Mouse (Mus musculus): Measurements from ENCODE around the gene Aff3. TPM values are rescaled to one million over a fixed set of nuclear protein-coding genes. Genes with fewer than 3 reads are reported as not detected.

Aff3 gene
- total RNA-seq, 2 experiments from 2014 or later, result 3.7 to 4.6 TPM

- DNase-seq, result no peak
Observed at GRCm38 (mm10) chr1:38271312-38271711, 393.4 kb downstream of the Aff3 start.

- DNase-seq, result no peak
Observed at GRCm38 (mm10) chr1:38268246-38269042, 396.3 kb downstream of the Aff3 start.

- peak in 1 of 2 experiments; percentile 18 for DNase-seq
Observed at GRCm38 (mm10) chr1:38263251-38263650, 401.5 kb downstream of the Aff3 start.

GRCm38 (mm10) chr1:38262362-38263154 is 402.2 kb downstream of the Aff3 start:
- DNase-seq, result peak in 1 of 2 experiments; percentile 20

- DNase-seq, result no peak
Observed at GRCm38 (mm10) chr1:38261076-38261475, 403.7 kb downstream of the Aff3 start.

- no peak for DNase-seq
Observed at GRCm38 (mm10) chr1:38259541-38260338, 405.0 kb downstream of the Aff3 start.

- no peak for DNase-seq
Observed at GRCm38 (mm10) chr1:38254426-38254825, 410.3 kb downstream of the Aff3 start.

GRCm38 (mm10) chr1:38252766-38253079 is 412.0 kb downstream of the Aff3 start:
- DNase-seq, result peak; percentile 17 to 29

- no peak for DNase-seq
Observed at GRCm38 (mm10) chr1:38252031-38252765, 412.6 kb downstream of the Aff3 start.

- DNase-seq, result no peak
Observed at GRCm38 (mm10) chr1:38251448-38251847, 413.3 kb downstream of the Aff3 start.

GRCm38 (mm10) chr1:38250246-38250645 is 414.5 kb downstream of the Aff3 start:
- DNase-seq, result peak in 1 of 2 experiments; percentile 14

GRCm38 (mm10) chr1:38249561-38249960 is 415.2 kb downstream of the Aff3 start:
- DNase-seq, result peak in 1 of 2 experiments; percentile 41

GRCm38 (mm10) chr1:38248027-38248426 is 416.7 kb downstream of the Aff3 start:
- DNase-seq, result peak; percentile 48 to 61

GRCm38 (mm10) chr1:38242559-38242958 is 422.2 kb downstream of the Aff3 start:
- peak; percentile 83 for DNase-seq

- peak; percentile 81 to 85 for DNase-seq
Observed at GRCm38 (mm10) chr1:38241801-38242200, 423.0 kb downstream of the Aff3 start.

GRCm38 (mm10) chr1:38241221-38241666 is 423.5 kb downstream of the Aff3 start:
- DNase-seq, result peak; percentile 31 to 37

- no peak for DNase-seq
Observed at GRCm38 (mm10) chr1:38240438-38241220, 424.1 kb downstream of the Aff3 start.

- DNase-seq, result no peak
Observed at GRCm38 (mm10) chr1:38239516-38239915, 425.2 kb downstream of the Aff3 start.

GRCm38 (mm10) chr1:38237831-38238230 is 426.9 kb downstream of the Aff3 start:
- no peak for DNase-seq

- DNase-seq, result no peak
Observed at GRCm38 (mm10) chr1:38237027-38237787, 427.5 kb downstream of the Aff3 start.
